Mouse (Mus musculus): Measurements from ENCODE around the gene Aldoc. TPM values are rescaled to one million over a fixed set of nuclear protein-coding genes. Genes with fewer than 3 reads are reported as not detected.
A peak's percentile ranks its signal among the peaks of the same experiment; 100 is the strongest.

Gene Aldoc
- polyA plus RNA-seq, 1 experiment from 2014 or later = 2.7 TPM

GRCm38 (mm10) chr11:78347070-78347754 lies 24.4 kb downstream of the Aldoc start:
- WGBS = 90% methylated on average over 10 of the region's 10 CpGs
- Histone ChIP-seq H3K4me2 (ENCODE audit: low read depth, low read length) (no peak overlapping the region), H3K4me3 (ENCODE audit: low read depth, low read length) (no peak overlapping the region), H3K27ac (replicated peaks; ENCODE audit: low read depth, low read length) (no peak overlapping the region), H3K9ac (replicated peaks; ENCODE audit: low read length) (no peak overlapping the region), H3K4me1 (ENCODE audit: control insufficient read depth, insufficient read depth, low read length) (peaks cover 6% of the 10 kb centered on the region), H3K9me3 (replicated peaks; ENCODE audit: control insufficient read depth, low read length) (no peaks in the 10 kb centered on the region), H3K36me3 (replicated peaks; ENCODE audit: control insufficient read depth, insufficient read depth, low read depth, low read length) (peaks cover 2% of the 10 kb centered on the region), H3K27me3 (ENCODE audit: control insufficient read depth, insufficient read depth, low read length) (no peaks in the 10 kb centered on the region)
- ATAC-seq (replicated peaks; ENCODE audit: insufficient number of reproducible peaks, low FRiP score, low TSS enrichment, low read depth) (no peak), DNase-seq (ENCODE audit: low spot score) (peak; percentile 88)

GRCm38 (mm10) chr11:78347908-78348307 lies 25.1 kb downstream of the Aldoc start:
- Histone ChIP-seq H3K4me2 (ENCODE audit: low read depth, low read length) (no peak overlapping the region), H3K27me3 (ENCODE audit: control insufficient read depth, insufficient read depth, low read length) (no peaks in the 10 kb centered on the region), H3K9me3 (replicated peaks; ENCODE audit: control insufficient read depth, low read length) (no peaks in the 10 kb centered on the region), H3K27ac (replicated peaks; ENCODE audit: low read depth, low read length) (no peak overlapping the region), H3K4me3 (ENCODE audit: low read depth, low read length) (no peak overlapping the region), H3K9ac (replicated peaks; ENCODE audit: low read length) (no peak overlapping the region), H3K36me3 (replicated peaks; ENCODE audit: control insufficient read depth, insufficient read depth, low read depth, low read length) (peaks cover 2% of the 10 kb centered on the region), H3K4me1 (ENCODE audit: control insufficient read depth, insufficient read depth, low read length) (peaks cover 6% of the 10 kb centered on the region)
- ATAC-seq (replicated peaks; ENCODE audit: insufficient number of reproducible peaks, low FRiP score, low TSS enrichment, low read depth) = no peak
- WGBS = 77% methylated on average over 9 of the region's 9 CpGs
- no peak for DNase-seq (ENCODE audit: low spot score)

GRCm38 (mm10) chr11:78348474-78348873 lies 25.7 kb downstream of the Aldoc start:
- DNase-seq (ENCODE audit: low spot score) (no peak), ATAC-seq (replicated peaks; ENCODE audit: insufficient number of reproducible peaks, low FRiP score, low TSS enrichment, low read depth) (no peak)
- no peaks in the 10 kb centered on the region for H3K27me3 ChIP-seq (ENCODE audit: control insufficient read depth, insufficient read depth, low read length)
- H3K4me1 ChIP-seq (ENCODE audit: control insufficient read depth, insufficient read depth, low read length) = peaks cover 6% of the 10 kb centered on the region
- 42% methylated on average over 7 of the region's 7 CpGs for WGBS
- no peak overlapping the region for H3K4me3 ChIP-seq (ENCODE audit: low read depth, low read length)
- no peak overlapping the region for H3K9ac ChIP-seq (replicated peaks; ENCODE audit: low read length)
- no peaks in the 10 kb centered on the region for H3K9me3 ChIP-seq (replicated peaks; ENCODE audit: control insufficient read depth, low read length)
- H3K27ac ChIP-seq (replicated peaks; ENCODE audit: low read depth, low read length) = no peak overlapping the region
- peaks cover 2% of the 10 kb centered on the region for H3K36me3 ChIP-seq (replicated peaks; ENCODE audit: control insufficient read depth, insufficient read depth, low read depth, low read length)
- H3K4me2 ChIP-seq (ENCODE audit: low read depth, low read length) = no peak overlapping the region

- WGBS = 92% methylated on average over 4 of the region's 4 CpGs
- ATAC-seq (replicated peaks; ENCODE audit: insufficient number of reproducible peaks, low FRiP score, low TSS enrichment, low read depth) (no peak), DNase-seq (ENCODE audit: low spot score) (no peak)
- peaks cover 2% of the 10 kb centered on the region for H3K36me3 ChIP-seq (replicated peaks; ENCODE audit: control insufficient read depth, insufficient read depth, low read depth, low read length)
- no peaks in the 10 kb centered on the region for H3K9me3 ChIP-seq (replicated peaks; ENCODE audit: control insufficient read depth, low read length)
- no peaks in the 10 kb centered on the region for H3K27me3 ChIP-seq (ENCODE audit: control insufficient read depth, insufficient read depth, low read length)
- no peak overlapping the region for H3K4me2 ChIP-seq (ENCODE audit: low read depth, low read length)
- peaks cover 6% of the 10 kb centered on the region for H3K4me1 ChIP-seq (ENCODE audit: control insufficient read depth, insufficient read depth, low read length)
- H3K9ac ChIP-seq (replicated peaks; ENCODE audit: low read length) = no peak overlapping the region
- no peak overlapping the region for H3K27ac ChIP-seq (replicated peaks; ENCODE audit: low read depth, low read length)
- H3K4me3 ChIP-seq (ENCODE audit: low read depth, low read length) = no peak overlapping the region
Observed at GRCm38 (mm10) chr11:78349441-78350358, 26.9 kb downstream of the Aldoc start.

GRCm38 (mm10) chr11:78353081-78353480 lies 30.3 kb downstream of the Aldoc start:
- WGBS = 94% methylated on average over 1 of the region's 1 CpGs
- no peak overlapping the region for H3K9ac ChIP-seq (replicated peaks; ENCODE audit: low read length)
- DNase-seq (ENCODE audit: low spot score) (no peak), ATAC-seq (replicated peaks; ENCODE audit: insufficient number of reproducible peaks, low FRiP score, low TSS enrichment, low read depth) (no peak)
- H3K4me3 ChIP-seq (ENCODE audit: low read depth, low read length) = no peak overlapping the region
- no peak overlapping the region for H3K4me2 ChIP-seq (ENCODE audit: low read depth, low read length)
- H3K9me3 ChIP-seq (replicated peaks; ENCODE audit: control insufficient read depth, low read length) = no peaks in the 10 kb centered on the region
- H3K4me1 ChIP-seq (ENCODE audit: control insufficient read depth, insufficient read depth, low read length) = no peaks in the 10 kb centered on the region
- no peaks in the 10 kb centered on the region for H3K27me3 ChIP-seq (ENCODE audit: control insufficient read depth, insufficient read depth, low read length)
- H3K27ac ChIP-seq (replicated peaks; ENCODE audit: low read depth, low read length) = no peak overlapping the region
- H3K36me3 ChIP-seq (replicated peaks; ENCODE audit: control insufficient read depth, insufficient read depth, low read depth, low read length) = no peaks in the 10 kb centered on the region; the same call in 1 of the 2 replicates

- Histone ChIP-seq H3K36me3 (replicated peaks; ENCODE audit: control insufficient read depth, insufficient read depth, low read depth, low read length) (no peaks in the 10 kb centered on the region), H3K9ac (replicated peaks; ENCODE audit: low read length) (no peak overlapping the region), H3K27me3 (ENCODE audit: control insufficient read depth, insufficient read depth, low read length) (no peaks in the 10 kb centered on the region), H3K27ac (replicated peaks; ENCODE audit: low read depth, low read length) (no peak overlapping the region), H3K9me3 (replicated peaks; ENCODE audit: control insufficient read depth, low read length) (no peaks in the 10 kb centered on the region), H3K4me3 (ENCODE audit: low read depth, low read length) (no peak overlapping the region), H3K4me2 (ENCODE audit: low read depth, low read length) (no peak overlapping the region), H3K4me1 (ENCODE audit: control insufficient read depth, insufficient read depth, low read length) (no peaks in the 10 kb centered on the region)
- WGBS = 84% methylated on average over 6 of the region's 6 CpGs
- ATAC-seq (replicated peaks; ENCODE audit: insufficient number of reproducible peaks, low FRiP score, low TSS enrichment, low read depth) = no peak
- DNase-seq (ENCODE audit: low spot score) = no peak
Observed at GRCm38 (mm10) chr11:78354905-78355304, 32.1 kb downstream of the Aldoc start.

- Histone ChIP-seq H3K36me3 (replicated peaks; ENCODE audit: control insufficient read depth, insufficient read depth, low read depth, low read length) (no peaks in the 10 kb centered on the region), H3K4me1 (ENCODE audit: control insufficient read depth, insufficient read depth, low read length) (no peaks in the 10 kb centered on the region), H3K4me3 (ENCODE audit: low read depth, low read length) (no peak overlapping the region), H3K9me3 (replicated peaks; ENCODE audit: control insufficient read depth, low read length) (no peaks in the 10 kb centered on the region), H3K27me3 (ENCODE audit: control insufficient read depth, insufficient read depth, low read length) (no peaks in the 10 kb centered on the region), H3K9ac (replicated peaks; ENCODE audit: low read length) (0 out of 2 replicates have a peak overlapping the region, but pooled peaks have one; percentile 22), H3K4me2 (ENCODE audit: low read depth, low read length) (no peak overlapping the region), H3K27ac (replicated peaks; ENCODE audit: low read depth, low read length) (no peak overlapping the region)
- WGBS = 30% methylated on average over 4 of the region's 4 CpGs
- ATAC-seq (replicated peaks; ENCODE audit: insufficient number of reproducible peaks, low FRiP score, low TSS enrichment, low read depth) (no peak), DNase-seq (ENCODE audit: low spot score) (peak; percentile 81)
Observed at GRCm38 (mm10) chr11:78355471-78356238, 32.9 kb downstream of the Aldoc start.

All from embryonic facial prominence, embryonic 11.5 days (tissue).